Mouse (Mus musculus): ENCODE measurements around the gene Ciita. TPM values are rescaled to one million over a fixed set of nuclear protein-coding genes. Genes with fewer than 3 reads are reported as not detected.
A peak's percentile ranks its signal among the peaks of the same experiment; 100 is the strongest.

Ciita gene
- polyA plus RNA-seq, 1 experiment from 2014 or later, result 0.36 TPM

- H3K4me1 ChIP-seq, result no peaks in the 10 kb centered on the region
- H3K36me3 ChIP-seq, result no peaks in the 10 kb centered on the region
- H3K27me3 ChIP-seq, result no peaks in the 10 kb centered on the region
- 64% methylated on average over 2 of the region's 2 CpGs for WGBS
- H3K9ac ChIP-seq, result no peak overlapping the region
- H3K27ac ChIP-seq, result no peak overlapping the region
- H3K4me3 ChIP-seq, result no peak overlapping the region
- no peak overlapping the region for H3K4me2 ChIP-seq (replicated peaks)
- no peak for ATAC-seq (ENCODE audit: insufficient number of reproducible peaks, insufficient read depth, low FRiP score, low TSS enrichment)
- no peaks in the 10 kb centered on the region for H3K9me3 ChIP-seq
Measured at GRCm38 (mm10) chr16:10475919-10476318, 3.9 kb upstream of the Ciita start.

- Histone ChIP-seq H3K27me3 (no peaks in the 10 kb centered on the region), H3K9ac (no peak overlapping the region), H3K27ac (no peak overlapping the region), H3K4me1 (no peaks in the 10 kb centered on the region), H3K4me3 (no peak overlapping the region), H3K4me2 (replicated peaks) (no peak overlapping the region), H3K36me3 (no peaks in the 10 kb centered on the region), H3K9me3 (no peaks in the 10 kb centered on the region)
- no peak for ATAC-seq (ENCODE audit: insufficient number of reproducible peaks, insufficient read depth, low FRiP score, low TSS enrichment)
- 53% methylated on average over 4 of the region's 4 CpGs for WGBS
Measured at GRCm38 (mm10) chr16:10482343-10482742, 2.5 kb downstream of the Ciita start.

DNA sequence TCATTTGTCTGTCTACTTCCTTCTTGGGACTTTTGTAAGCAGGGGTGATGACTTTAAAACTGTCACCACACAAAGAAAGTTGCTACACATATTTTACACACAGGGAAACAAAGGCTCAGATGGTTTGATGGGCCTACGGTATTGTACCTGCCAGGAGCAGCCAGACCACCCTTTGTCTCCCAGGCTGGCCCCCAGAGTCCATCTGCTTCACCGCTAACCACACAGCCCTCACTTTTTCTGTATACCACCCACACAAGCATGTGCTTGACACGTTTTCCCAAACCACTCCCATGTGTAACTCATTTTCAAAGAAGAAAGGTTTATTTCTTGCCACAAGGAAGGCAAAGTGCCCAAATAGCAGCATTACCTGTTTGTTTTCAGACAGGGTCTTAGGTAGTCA, 7.1 kb downstream of the Ciita start:
- WGBS, result 66% methylated on average over 3 of the region's 3 CpGs
- peaks cover 9% of the 10 kb centered on the region for H3K4me1 ChIP-seq
- no peak for ATAC-seq (ENCODE audit: insufficient number of reproducible peaks, insufficient read depth, low FRiP score, low TSS enrichment)

DNA sequence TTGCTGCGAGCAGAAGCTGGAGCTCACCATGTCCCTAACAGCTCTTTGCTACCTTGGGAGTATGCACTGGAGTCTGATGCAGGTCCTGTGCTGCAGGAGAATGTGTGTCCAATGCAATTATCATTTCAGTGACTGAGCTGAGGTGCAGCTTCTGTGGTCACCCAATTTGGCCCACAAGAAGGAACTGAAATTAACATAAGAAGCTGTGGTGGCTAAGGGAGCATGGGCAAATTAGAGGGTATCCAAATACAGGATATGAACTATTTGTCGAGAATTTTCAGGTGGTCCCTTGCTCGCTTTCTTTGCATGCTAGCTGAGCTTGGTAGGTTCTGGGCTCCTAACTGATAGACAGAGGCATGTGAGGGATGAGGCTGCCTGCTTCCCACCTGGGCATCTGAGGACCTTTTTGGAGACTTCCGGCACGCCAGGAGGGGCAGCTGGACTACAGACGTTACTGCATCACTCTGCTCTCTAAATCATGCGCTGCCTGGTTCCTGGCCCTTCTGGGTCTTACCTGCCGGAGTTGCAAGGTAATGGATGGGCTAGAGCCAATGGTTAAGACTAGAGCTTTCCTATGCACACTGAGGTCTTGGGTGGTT, 8.1 kb downstream of the Ciita start:
- ATAC-seq (ENCODE audit: insufficient number of reproducible peaks, insufficient read depth, low FRiP score, low TSS enrichment), result no peak
- Histone ChIP-seq H3K27me3 (peaks cover 19% of the 10 kb centered on the region), H3K27ac (no peak overlapping the region), H3K36me3 (no peaks in the 10 kb centered on the region), H3K4me2 (replicated peaks) (no peak overlapping the region), H3K9me3 (no peaks in the 10 kb centered on the region), H3K9ac (no peak overlapping the region), H3K4me3 (no peak overlapping the region), H3K4me1 (peaks cover 9% of the 10 kb centered on the region)
- 78% methylated on average over 8 of the region's 8 CpGs for WGBS

More for the DNA sequence above, 7.1 kb downstream of the Ciita start:
- no peak overlapping the region for H3K9ac ChIP-seq
- H3K27me3 ChIP-seq, result peaks cover 19% of the 10 kb centered on the region
- H3K27ac ChIP-seq, result no peak overlapping the region
- H3K4me3 ChIP-seq, result no peak overlapping the region
- no peaks in the 10 kb centered on the region for H3K36me3 ChIP-seq
- no peaks in the 10 kb centered on the region for H3K9me3 ChIP-seq
- no peak overlapping the region for H3K4me2 ChIP-seq (replicated peaks)

GRCm38 (mm10) chr16:10488769-10489481, 9.1 kb downstream of the Ciita start:
- H3K4me2 ChIP-seq (replicated peaks), result no peak overlapping the region
- H3K27ac ChIP-seq, result no peak overlapping the region
- ATAC-seq (ENCODE audit: insufficient number of reproducible peaks, insufficient read depth, low FRiP score, low TSS enrichment), result no peak

GRCm38 (mm10) chr16:10489483-10489882, 9.6 kb downstream of the Ciita start:
- H3K4me2 ChIP-seq (replicated peaks), result peak overlapping the region; percentile 47
- ATAC-seq (ENCODE audit: insufficient number of reproducible peaks, insufficient read depth, low FRiP score, low TSS enrichment), result no peak
- H3K27ac ChIP-seq, result no peak overlapping the region
- no peaks in the 10 kb centered on the region for H3K9me3 ChIP-seq
- no peaks in the 10 kb centered on the region for H3K36me3 ChIP-seq
- H3K4me1 ChIP-seq, result peaks cover 9% of the 10 kb centered on the region
- no peak overlapping the region; the same call in 1 of the 2 replicates for H3K9ac ChIP-seq
- 5% methylated on average over 9 of the region's 9 CpGs for WGBS
- peak overlapping the region; percentile 11 for H3K4me3 ChIP-seq
- peaks cover 19% of the 10 kb centered on the region for H3K27me3 ChIP-seq

More at GRCm38 (mm10) chr16:10488769-10489481, 9.1 kb downstream of the Ciita start:
- Histone ChIP-seq H3K9ac (no peak overlapping the region), H3K9me3 (no peaks in the 10 kb centered on the region), H3K4me3 (no peak overlapping the region), H3K27me3 (peaks cover 19% of the 10 kb centered on the region), H3K36me3 (no peaks in the 10 kb centered on the region), H3K4me1 (peaks cover 9% of the 10 kb centered on the region)
- WGBS, result 84% methylated on average over 7 of the region's 7 CpGs

DNA sequence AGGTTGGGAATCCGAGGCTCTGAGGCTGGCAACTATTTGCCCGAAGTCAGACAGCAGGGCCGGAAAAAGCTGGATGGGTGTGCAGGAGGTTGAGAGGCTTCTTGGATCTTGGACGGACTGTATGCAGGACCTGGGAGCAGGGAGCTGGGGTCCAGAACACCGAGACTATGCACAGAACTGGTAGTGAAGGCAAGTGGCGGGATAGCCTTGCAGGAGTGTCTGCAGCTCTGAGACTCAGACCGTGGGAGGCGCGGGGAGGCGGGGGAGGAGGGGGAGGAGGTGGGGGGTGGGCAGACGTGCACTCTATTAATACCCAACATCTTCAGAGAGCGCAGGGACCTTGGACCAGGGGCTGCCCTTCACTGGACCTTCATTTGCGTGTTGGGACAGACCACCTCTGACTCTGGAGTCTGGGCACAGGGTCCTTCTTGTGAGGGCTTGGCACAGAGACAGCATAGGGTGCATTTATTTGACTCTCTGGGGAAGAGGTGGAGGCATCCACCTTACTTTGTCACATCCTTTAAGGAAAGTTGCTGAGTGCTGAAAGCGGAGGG, 10.1 kb downstream of the Ciita start:
- no peaks in the 10 kb centered on the region for H3K36me3 ChIP-seq
- H3K9me3 ChIP-seq, result no peaks in the 10 kb centered on the region
- peak overlapping the region; percentile 47 for H3K4me2 ChIP-seq (replicated peaks)
- H3K27me3 ChIP-seq, result peaks cover 19% of the 10 kb centered on the region
- no peak overlapping the region for H3K27ac ChIP-seq
- ATAC-seq (ENCODE audit: insufficient number of reproducible peaks, insufficient read depth, low FRiP score, low TSS enrichment), result no peak
- H3K4me1 ChIP-seq, result peaks cover 9% of the 10 kb centered on the region
- H3K9ac ChIP-seq, result no peak overlapping the region; the same call in 1 of the 2 replicates
- WGBS, result 14% methylated on average over 14 of the region's 14 CpGs
- peak overlapping the region; percentile 11 for H3K4me3 ChIP-seq

- Histone ChIP-seq H3K27me3 (peaks cover 19% of the 10 kb centered on the region), H3K4me1 (peaks cover 9% of the 10 kb centered on the region), H3K4me2 (replicated peaks) (no peak overlapping the region), H3K9ac (no peak overlapping the region), H3K36me3 (no peaks in the 10 kb centered on the region), H3K4me3 (no peak overlapping the region), H3K9me3 (no peaks in the 10 kb centered on the region), H3K27ac (no peak overlapping the region)
- no peak for ATAC-seq (ENCODE audit: insufficient number of reproducible peaks, insufficient read depth, low FRiP score, low TSS enrichment)
- WGBS, result 82% methylated on average over 18 of the region's 18 CpGs
Measured at GRCm38 (mm10) chr16:10490503-10491150, 10.8 kb downstream of the Ciita start.

GRCm38 (mm10) chr16:10491716-10492115, 11.9 kb downstream of the Ciita start:
- H3K36me3 ChIP-seq, result no peaks in the 10 kb centered on the region
- 85% methylated on average over 4 of the region's 4 CpGs for WGBS
- H3K27me3 ChIP-seq, result peaks cover 19% of the 10 kb centered on the region
- no peak overlapping the region for H3K4me2 ChIP-seq (replicated peaks)
- H3K27ac ChIP-seq, result no peak overlapping the region
- H3K9ac ChIP-seq, result no peak overlapping the region
- no peak for ATAC-seq (ENCODE audit: insufficient number of reproducible peaks, insufficient read depth, low FRiP score, low TSS enrichment)
- no peak overlapping the region for H3K4me3 ChIP-seq
- H3K9me3 ChIP-seq, result no peaks in the 10 kb centered on the region
- peaks cover 9% of the 10 kb centered on the region for H3K4me1 ChIP-seq

- H3K9ac ChIP-seq, result no peak overlapping the region
- 80% methylated on average over 3 of the region's 3 CpGs for WGBS
- peaks cover 9% of the 10 kb centered on the region for H3K4me1 ChIP-seq
- no peaks in the 10 kb centered on the region for H3K36me3 ChIP-seq
- no peaks in the 10 kb centered on the region for H3K9me3 ChIP-seq
- H3K27ac ChIP-seq, result no peak overlapping the region
- ATAC-seq (ENCODE audit: insufficient number of reproducible peaks, insufficient read depth, low FRiP score, low TSS enrichment), result no peak
- peaks cover 19% of the 10 kb centered on the region for H3K27me3 ChIP-seq
- no peak overlapping the region for H3K4me2 ChIP-seq (replicated peaks)
- H3K4me3 ChIP-seq, result no peak overlapping the region
Measured at GRCm38 (mm10) chr16:10492587-10492986, 12.7 kb downstream of the Ciita start.

- ATAC-seq (ENCODE audit: insufficient number of reproducible peaks, insufficient read depth, low FRiP score, low TSS enrichment), result no peak
Measured at GRCm38 (mm10) chr16:10495824-10496298, 16.0 kb downstream of the Ciita start.

More at GRCm38 (mm10) chr16:10495824-10496298, 16.0 kb downstream of the Ciita start:
- Histone ChIP-seq H3K27ac (no peak overlapping the region), H3K27me3 (no peaks in the 10 kb centered on the region), H3K4me3 (no peak overlapping the region), H3K4me1 (no peaks in the 10 kb centered on the region), H3K9me3 (no peaks in the 10 kb centered on the region), H3K36me3 (no peaks in the 10 kb centered on the region), H3K9ac (no peak overlapping the region), H3K4me2 (replicated peaks) (no peak overlapping the region)
- 62% methylated on average over 2 of the region's 2 CpGs for WGBS
